Mouse (Mus musculus) urinary bladder, adult 18-20 months (tissue): ENCODE results near the gene Mss51.
A peak's percentile ranks its signal among the peaks of the same experiment; 100 is the strongest.

ENCODE experiments used
- DNase-seq, 2 experiments: peaks; one replicate each; pipeline ENCODE4 v3.0.0; 2022; ENCODE audit warnings: low spot score in 2 of 2, mixed read lengths in 2 of 2

Mss51 gene

DNA sequence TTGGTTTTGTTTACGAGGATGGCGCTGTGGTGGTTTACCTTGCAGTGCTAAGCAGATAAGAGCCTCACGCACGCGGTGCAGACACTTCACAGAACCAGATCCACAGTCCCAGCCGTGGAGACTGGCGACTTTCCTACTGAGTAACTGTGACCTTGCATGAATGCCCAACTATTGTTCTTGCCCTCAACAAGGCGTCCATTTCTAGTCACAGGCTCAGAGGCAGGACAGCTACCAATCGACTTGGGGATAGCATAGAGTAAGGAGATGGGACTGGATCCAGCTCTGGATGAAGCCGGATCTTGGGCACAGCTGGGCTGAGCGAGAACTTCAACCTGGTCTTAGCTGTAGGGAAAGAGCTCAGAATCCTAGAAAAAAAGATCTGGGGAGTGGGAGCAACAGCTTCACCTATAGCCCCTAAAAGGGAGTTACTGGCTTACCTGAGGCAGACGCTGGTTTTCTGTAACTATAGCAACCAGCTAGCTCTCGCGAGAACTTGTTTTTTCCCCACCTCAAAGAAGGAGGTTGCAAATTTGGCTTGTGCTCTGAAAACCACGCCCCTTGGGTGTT, 44.9 kb downstream of the Mss51 start, which contains the start of gene Cfap70:
Gene Cfap70, minus strand, starts transcription at position 462 of the 567 bp plus-strand sequence.
- peak; percentile 44 to 50 for DNase-seq

DNA sequence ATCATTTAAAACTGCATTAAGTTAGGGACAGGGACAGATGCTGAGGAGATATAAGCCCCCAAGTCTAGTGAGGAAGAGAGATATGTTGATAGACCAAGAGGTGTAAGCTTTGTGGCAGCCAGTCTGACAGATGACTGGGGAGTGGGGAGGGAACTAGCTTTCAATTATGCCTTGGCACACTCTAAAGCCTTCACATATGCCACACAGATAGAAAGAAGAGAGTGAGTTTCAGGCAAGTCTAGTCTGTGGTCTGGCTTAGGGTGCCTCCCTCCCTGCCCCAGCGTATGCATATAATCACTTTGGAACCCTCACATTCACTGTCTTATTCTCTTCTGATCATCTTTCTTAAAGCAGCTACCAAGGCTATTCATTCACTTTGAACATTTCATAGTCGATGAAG, 45.4 kb downstream of the Mss51 start:
- DNase-seq: no peak

DNA sequence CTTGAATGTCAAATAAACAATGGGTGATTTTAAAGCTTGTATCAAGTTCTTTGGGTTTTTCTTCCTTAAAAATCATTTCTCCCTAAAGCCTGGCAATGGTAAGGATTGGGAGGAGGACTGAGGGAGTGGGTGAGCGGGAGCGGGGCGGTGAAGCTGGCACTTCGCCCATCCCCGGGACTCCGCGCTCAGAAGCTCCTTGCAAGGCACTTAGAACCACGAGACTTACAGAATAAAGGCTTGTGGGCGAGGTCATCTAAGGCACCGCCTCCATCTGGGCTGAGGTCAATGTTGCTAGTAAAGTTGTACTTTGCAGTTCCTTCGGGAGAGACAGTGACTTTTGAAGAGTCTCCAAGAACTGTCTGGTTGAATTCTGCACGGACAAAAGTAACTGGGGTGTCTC, 49.5 kb downstream of the Mss51 start:
- DNase-seq: no peak

DNA sequence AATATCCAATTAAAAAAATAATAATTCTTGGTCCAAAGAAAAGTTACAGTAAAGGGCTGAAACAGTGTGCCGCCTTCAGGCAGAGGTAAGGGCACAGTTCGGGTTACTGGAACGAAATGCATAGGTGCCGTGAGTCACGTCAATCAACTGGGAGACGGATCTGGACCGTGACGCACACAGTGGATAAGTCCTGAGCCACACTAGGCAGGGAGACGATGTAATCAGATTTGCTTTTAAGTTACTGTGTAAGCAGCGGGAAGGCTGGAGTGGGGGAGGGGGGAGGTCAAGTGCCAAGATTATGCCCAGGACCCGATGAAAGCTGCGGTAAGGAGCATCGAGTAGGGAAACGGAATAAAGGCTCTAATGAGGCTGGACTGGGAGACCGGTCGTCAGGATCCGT, 54.4 kb downstream of the Mss51 start:
- DNase-seq: no peak

DNA sequence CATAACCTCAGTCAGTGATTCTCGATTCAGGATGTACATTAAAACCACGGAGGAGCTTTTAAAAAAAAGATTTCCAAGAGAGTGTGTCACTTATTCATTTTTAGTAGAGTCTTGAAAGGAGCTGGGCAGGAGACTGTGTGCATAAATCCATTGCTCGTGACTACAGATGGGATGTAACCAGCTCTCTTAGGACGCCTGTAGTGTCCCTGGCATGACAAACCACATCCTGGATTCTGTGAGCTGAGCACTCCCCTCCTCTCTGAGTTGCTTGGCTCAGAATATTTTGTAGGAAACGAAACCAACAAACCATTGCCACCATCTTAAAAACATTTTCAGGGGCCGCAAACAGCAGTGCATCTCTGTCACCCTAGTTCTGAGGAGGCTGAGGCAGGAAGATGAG, 59.7 kb downstream of the Mss51 start:
- no peak for DNase-seq
